Mouse (Mus musculus) embryonic facial prominence, embryonic 15.5 days (tissue): Measurements from ENCODE around the gene Gdpd5. TPM values are rescaled to one million over a fixed set of nuclear protein-coding genes. Genes with fewer than 3 reads are reported as not detected.

Experiments
- ATAC-seq: fragments of 200-750 bp; cut with Nextera tagmentation; 2 replicates; pipeline ENCODE4 v1.8.0; 2017; ENCODE audit warnings: low read depth, moderate TSS enrichment; ENCODE audit not compliant: insufficient number of reproducible peaks, low FRiP score, low TSS enrichment
- H3K27ac ChIP-seq: fragments of 300-500 bp; sonication (generic); replicated peaks from 2 replicates; pipeline ENCODE4 v1.5.1; 2015; ENCODE audit warnings: mild to moderate bottlenecking, inconsistent platforms
- H3K27me3 ChIP-seq: fragments of 300-500 bp; sonication (generic); 2 replicates; pipeline ENCODE4 v1.6.1; 2015; ENCODE audit warnings: inconsistent platforms
- H3K36me3 ChIP-seq: fragments of 300-500 bp; sonication (generic); 2 replicates; pipeline ENCODE4 v1.6.1; 2015; ENCODE audit warnings: mild to moderate bottlenecking, inconsistent platforms
- H3K4me1 ChIP-seq: fragments of 300-500 bp; sonication (generic); 2 replicates; pipeline ENCODE4 v1.6.1; 2015; ENCODE audit warnings: inconsistent platforms
- H3K4me2 ChIP-seq: fragments of 300-500 bp; sonication (generic); replicated peaks from 2 replicates; pipeline ENCODE4 v1.6.1; 2015; ENCODE audit warnings: mild to moderate bottlenecking, inconsistent platforms
- H3K4me3 ChIP-seq: fragments of 300-500 bp; sonication (generic); replicated peaks from 2 replicates; pipeline ENCODE4 v1.5.1; 2015; ENCODE audit warnings: mild to moderate bottlenecking, inconsistent platforms
- H3K9ac ChIP-seq: fragments of 300-500 bp; sonication (generic); 2 replicates; pipeline ENCODE4 v1.6.1; 2015; ENCODE audit warnings: inconsistent platforms
- H3K9me3 ChIP-seq: fragments of 300-500 bp; sonication (generic); replicated peaks from 2 replicates; pipeline ENCODE4 v1.6.1; 2016; ENCODE audit warnings: inconsistent platforms
- WGBS: fragments of 180-500 bp; shearing (Covaris S2); methylation state at CpG from one replicate; pipeline ENCODE4 v1.1.7; 2015; 5-methylcytosine and 5-hydroxymethylcytosine counted together
- polyA plus RNA-seq: library from polyadenylated mRNA; unstranded; fragments of >200 nt; fragmentation: Nextera tagmentation; extraction: Ambion mirVana; gene quantifications from 2 replicates; pipeline ENCODE4 v1.2.1, GENCODE M21; 2015

Gene Gdpd5
- polyA plus RNA-seq, 1 experiment from 2014 or later = 17.5 TPM

DNA sequence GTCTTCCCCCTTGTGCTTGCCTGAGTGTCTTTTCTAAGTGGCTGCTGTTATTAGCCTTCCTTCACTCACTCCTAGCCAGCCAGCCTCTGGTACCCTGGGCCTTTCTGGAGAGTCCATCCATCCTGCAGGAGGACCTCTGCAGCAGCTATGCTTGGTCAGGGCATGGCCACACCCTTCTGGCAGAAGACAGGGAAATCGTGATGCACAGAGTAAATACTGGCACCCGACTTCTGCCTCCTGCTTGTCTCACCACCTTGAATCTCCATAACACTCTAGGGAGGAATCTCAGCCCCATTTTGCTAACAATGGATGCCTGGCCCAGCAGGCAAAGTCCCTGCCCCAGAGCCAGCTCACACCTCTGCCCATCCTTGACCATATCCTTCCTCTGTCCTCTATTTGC, 11.5 kb downstream of the Gdpd5 start:
- Histone ChIP-seq H3K9me3 (no peaks in the 10 kb centered on the region), H3K27me3 (no peaks in the 10 kb centered on the region), H3K4me2 (no peak overlapping the region), H3K27ac (no peak overlapping the region), H3K9ac (no peak overlapping the region), H3K36me3 (no peaks in the 10 kb centered on the region), H3K4me1 (peaks cover 54% of the 10 kb centered on the region), H3K4me3 (no peak overlapping the region)
- WGBS = 69% methylated on average over 2 of the region's 2 CpGs
- ATAC-seq = no peak

DNA sequence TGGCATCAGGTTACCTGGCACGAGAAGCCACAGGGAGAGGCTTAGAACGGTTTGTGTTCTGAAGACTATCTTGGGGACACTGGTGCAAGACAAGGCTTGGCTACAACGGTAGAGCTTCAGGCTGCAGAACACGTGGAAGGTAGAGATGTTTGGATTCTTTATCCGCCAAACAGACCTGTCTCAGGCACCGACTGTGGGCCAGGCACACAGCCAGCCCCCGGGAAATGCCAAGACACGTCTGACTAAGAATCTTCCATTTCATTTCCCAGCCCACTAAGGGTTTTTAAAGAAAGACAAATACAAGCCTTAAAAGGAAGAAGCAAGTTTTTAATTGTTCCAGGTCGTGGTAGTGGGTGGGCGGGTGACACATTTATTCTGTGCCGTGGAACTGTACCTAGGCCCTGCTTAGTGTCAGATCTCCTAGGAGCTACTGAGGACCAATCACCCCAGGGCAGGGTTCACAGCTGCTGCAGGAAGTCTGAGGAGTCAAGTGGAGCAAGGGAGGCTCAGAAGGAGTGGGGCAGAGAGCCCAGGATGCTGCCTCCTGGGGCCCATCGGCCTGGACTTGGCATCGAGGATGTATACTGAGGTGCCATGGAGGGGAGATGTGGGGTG, 12.6 kb downstream of the Gdpd5 start:
- Histone ChIP-seq H3K36me3 (no peaks in the 10 kb centered on the region), H3K27ac (peak overlapping the region; percentile 58), H3K4me1 (peaks cover 53% of the 10 kb centered on the region), H3K9ac (no peak overlapping the region), H3K4me3 (no peak overlapping the region), H3K4me2 (no peak overlapping the region), H3K9me3 (no peaks in the 10 kb centered on the region), H3K27me3 (no peaks in the 10 kb centered on the region)
- no peak for ATAC-seq
- 56% methylated on average over 13 of the region's 13 CpGs for WGBS

GRCm38 (mm10) chr7:99395385-99395784, 14.2 kb downstream of the Gdpd5 start:
- no peak for ATAC-seq
- Histone ChIP-seq H3K9me3 (no peaks in the 10 kb centered on the region), H3K27me3 (no peaks in the 10 kb centered on the region), H3K4me1 (peaks cover 53% of the 10 kb centered on the region), H3K4me3 (no peak overlapping the region), H3K4me2 (no peak overlapping the region), H3K36me3 (no peaks in the 10 kb centered on the region), H3K9ac (no peak overlapping the region), H3K27ac (peak overlapping the region; percentile 44; the same call in 1 of the 2 replicates)
- 69% methylated on average over 4 of the region's 4 CpGs for WGBS

GRCm38 (mm10) chr7:99395908-99396616, 14.8 kb downstream of the Gdpd5 start:
- Histone ChIP-seq H3K4me1 (peaks cover 50% of the 10 kb centered on the region), H3K9ac (no peak overlapping the region), H3K27ac (peak overlapping the region; percentile 44; the same call in 1 of the 2 replicates), H3K27me3 (no peaks in the 10 kb centered on the region), H3K36me3 (no peaks in the 10 kb centered on the region), H3K9me3 (no peaks in the 10 kb centered on the region), H3K4me3 (no peak overlapping the region), H3K4me2 (no peak overlapping the region)
- 62% methylated on average over 11 of the region's 11 CpGs for WGBS
- no peak for ATAC-seq

GRCm38 (mm10) chr7:99396994-99397659, 15.9 kb downstream of the Gdpd5 start:
- no peak overlapping the region for H3K9ac ChIP-seq
- no peaks in the 10 kb centered on the region for H3K9me3 ChIP-seq
- no peaks in the 10 kb centered on the region for H3K36me3 ChIP-seq
- ATAC-seq = no peak
- H3K4me1 ChIP-seq = peaks cover 50% of the 10 kb centered on the region
- WGBS = 78% methylated on average over 11 of the region's 11 CpGs
- H3K4me2 ChIP-seq = no peak overlapping the region
- H3K27ac ChIP-seq = no peak overlapping the region
- H3K27me3 ChIP-seq = no peaks in the 10 kb centered on the region
- no peak overlapping the region for H3K4me3 ChIP-seq

GRCm38 (mm10) chr7:99401373-99401772, 20.2 kb downstream of the Gdpd5 start:
- peak; percentile 64; the same call in 1 of the 2 replicates for ATAC-seq
- H3K9me3 ChIP-seq = no peaks in the 10 kb centered on the region

DNA sequence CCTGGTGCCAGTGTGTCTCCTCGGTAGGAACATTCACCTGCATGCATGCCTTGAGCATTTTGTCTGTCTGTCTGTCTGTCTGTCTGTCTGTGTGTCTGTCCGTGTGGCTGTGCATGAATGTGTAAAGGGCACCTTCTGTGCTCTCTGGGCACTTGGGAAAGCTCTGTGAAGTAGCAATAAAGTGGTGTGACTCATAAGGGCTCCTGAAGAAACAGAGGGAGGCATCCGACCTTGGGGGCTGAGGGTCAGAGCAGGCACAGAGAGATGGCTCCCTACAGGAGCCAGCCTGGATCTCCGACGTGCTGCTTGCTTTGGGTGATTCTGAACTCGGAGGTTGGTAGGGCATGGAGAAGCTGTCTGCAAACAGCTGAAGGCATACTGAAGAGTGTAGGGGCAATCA, 21.3 kb downstream of the Gdpd5 start:
- H3K4me1 ChIP-seq = peaks cover 15% of the 10 kb centered on the region
- H3K4me3 ChIP-seq = no peak overlapping the region
- H3K9me3 ChIP-seq = no peaks in the 10 kb centered on the region
- H3K4me2 ChIP-seq = no peak overlapping the region
- 73% methylated on average over 6 of the region's 6 CpGs for WGBS
- H3K36me3 ChIP-seq = no peaks in the 10 kb centered on the region
- H3K9ac ChIP-seq = no peak overlapping the region
- H3K27ac ChIP-seq = no peak overlapping the region
- no peak for ATAC-seq
- H3K27me3 ChIP-seq = no peaks in the 10 kb centered on the region

More at GRCm38 (mm10) chr7:99401373-99401772, 20.2 kb downstream of the Gdpd5 start:
- H3K4me3 ChIP-seq = no peak overlapping the region
- H3K4me1 ChIP-seq = peaks cover 14% of the 10 kb centered on the region
- no peak overlapping the region for H3K4me2 ChIP-seq
- H3K27me3 ChIP-seq = no peaks in the 10 kb centered on the region
- WGBS = 42% methylated on average over 8 of the region's 8 CpGs
- H3K9ac ChIP-seq = no peak overlapping the region
- H3K27ac ChIP-seq = peak overlapping the region; percentile 51
- H3K36me3 ChIP-seq = no peaks in the 10 kb centered on the region

- Histone ChIP-seq H3K9ac (no peak overlapping the region), H3K27ac (no peak overlapping the region), H3K27me3 (no peaks in the 10 kb centered on the region), H3K36me3 (no peaks in the 10 kb centered on the region), H3K4me2 (no peak overlapping the region), H3K9me3 (no peaks in the 10 kb centered on the region), H3K4me3 (no peak overlapping the region), H3K4me1 (peaks cover 19% of the 10 kb centered on the region)
- ATAC-seq = no peak
- WGBS = 89% methylated on average over 7 of the region's 7 CpGs
Observed at GRCm38 (mm10) chr7:99403254-99403653, 22.0 kb downstream of the Gdpd5 start.

- no peak overlapping the region for H3K4me3 ChIP-seq
- ATAC-seq = no peak
- no peaks in the 10 kb centered on the region for H3K9me3 ChIP-seq
- H3K4me2 ChIP-seq = no peak overlapping the region
- 79% methylated on average over 12 of the region's 12 CpGs for WGBS
- H3K27ac ChIP-seq = no peak overlapping the region
- H3K27me3 ChIP-seq = no peaks in the 10 kb centered on the region
- peaks cover 19% of the 10 kb centered on the region for H3K4me1 ChIP-seq
- H3K9ac ChIP-seq = no peak overlapping the region
- H3K36me3 ChIP-seq = no peaks in the 10 kb centered on the region
Observed at GRCm38 (mm10) chr7:99404031-99404735, 23.0 kb downstream of the Gdpd5 start.

GRCm38 (mm10) chr7:99405386-99406155, 24.4 kb downstream of the Gdpd5 start:
- H3K4me1 ChIP-seq = peaks cover 26% of the 10 kb centered on the region
- ATAC-seq = no peak
- no peaks in the 10 kb centered on the region for H3K9me3 ChIP-seq
- H3K4me2 ChIP-seq = no peak overlapping the region
- no peak overlapping the region for H3K4me3 ChIP-seq
- no peaks in the 10 kb centered on the region for H3K27me3 ChIP-seq
- no peaks in the 10 kb centered on the region for H3K36me3 ChIP-seq
- no peak overlapping the region for H3K9ac ChIP-seq
- 39% methylated on average over 8 of the region's 8 CpGs for WGBS
- H3K27ac ChIP-seq = no peak overlapping the region
